Mouse (Mus musculus): ENCODE results near the gene Ssc4d. TPM values are rescaled to one million over a fixed set of nuclear protein-coding genes. Genes with fewer than 3 reads are reported as not detected.

The Ssc4d gene
- total RNA-seq, 4 experiments from 2014 or later: 0.76 to 1.7 (median 0.99) TPM

DNA sequence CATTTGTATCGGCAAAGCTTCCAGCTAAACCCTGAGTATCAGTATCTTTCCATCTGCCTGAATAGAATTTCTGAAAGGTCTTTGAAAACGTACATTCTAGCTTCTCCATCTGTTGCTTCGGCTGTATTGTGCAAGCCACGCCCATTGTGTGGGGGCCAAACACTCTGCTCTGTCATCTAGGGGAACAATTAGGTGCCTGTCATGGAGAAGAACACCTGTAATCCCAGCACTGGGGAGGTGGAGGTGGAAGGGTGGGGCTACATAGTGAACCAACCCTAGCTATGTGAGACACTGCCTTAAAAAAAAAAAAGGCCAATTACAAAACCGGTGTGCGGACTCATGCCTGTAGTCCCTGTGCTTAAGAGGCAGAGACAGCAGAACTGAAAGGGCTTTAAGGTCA lies 31.6 kb downstream of the Ssc4d start:
- no peak for DNase-seq (ENCODE audit: low spot score in 2 of 2)

DNA sequence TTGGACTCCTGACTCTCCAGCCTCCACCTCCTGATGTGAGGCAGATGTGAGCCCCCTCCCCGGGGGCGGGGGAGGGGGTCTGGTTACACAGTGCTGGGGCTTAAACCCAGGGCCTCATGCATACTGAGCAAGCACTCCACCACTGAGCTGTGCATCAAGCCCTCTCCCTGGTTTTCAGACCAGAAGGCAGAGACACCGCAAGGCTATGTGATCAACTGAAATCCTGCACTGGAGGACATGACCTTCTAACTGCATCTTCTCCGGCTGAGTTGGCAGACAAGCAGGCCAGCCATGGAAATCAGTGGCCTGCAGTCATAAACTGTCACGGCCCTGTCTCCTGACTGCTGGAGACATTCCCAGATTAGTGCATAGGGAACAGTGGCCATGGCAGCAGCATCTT lies 33.7 kb downstream of the Ssc4d start:
- no peak for DNase-seq (ENCODE audit: low spot score in 2 of 2)

DNA sequence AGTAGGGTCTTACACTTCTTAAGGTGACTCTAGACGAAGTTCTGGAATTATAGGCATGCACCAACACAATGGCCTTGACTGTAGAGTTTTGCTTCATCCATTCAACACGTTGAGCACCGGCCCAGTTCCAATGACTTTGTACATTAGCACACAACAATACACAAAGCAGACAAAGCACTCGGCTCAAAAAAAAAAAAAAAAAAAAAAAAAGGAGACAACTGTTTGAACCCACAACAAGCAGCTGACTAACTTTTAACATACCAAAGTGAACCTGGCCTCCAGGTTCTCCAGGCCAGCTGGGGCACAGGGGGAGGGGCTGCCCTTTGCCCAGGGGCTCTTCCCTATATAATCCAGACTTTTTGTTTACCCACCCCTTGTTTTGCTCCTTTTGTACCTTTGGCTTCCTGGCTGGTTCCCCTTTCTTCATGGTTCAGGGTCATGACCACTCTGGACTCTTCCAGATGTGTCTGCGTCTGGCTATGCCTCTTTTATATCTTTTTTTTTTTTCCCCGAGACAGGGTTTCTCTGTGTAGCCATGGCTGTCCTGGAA lies 38.6 kb downstream of the Ssc4d start:
- DNase-seq (ENCODE audit: low spot score in 2 of 2): no peak

DNA sequence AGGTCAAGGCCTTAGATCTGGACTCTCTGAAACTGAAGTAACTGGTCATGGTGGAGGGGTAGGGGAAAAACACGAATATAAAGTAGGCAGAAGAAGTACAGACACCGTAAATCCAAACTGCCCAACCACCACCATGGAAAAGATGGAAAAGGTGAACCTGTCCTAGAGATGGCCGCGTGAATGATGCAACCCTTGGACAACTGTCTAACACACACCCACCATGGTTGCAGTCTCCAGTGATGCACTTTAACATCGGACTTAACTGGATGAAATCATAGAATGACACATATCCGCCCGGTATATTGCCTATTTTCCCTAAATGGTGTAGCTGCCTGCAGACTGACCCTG lies 39.2 kb downstream of the Ssc4d start:
- no peak for DNase-seq (ENCODE audit: low spot score in 2 of 2)

DNA sequence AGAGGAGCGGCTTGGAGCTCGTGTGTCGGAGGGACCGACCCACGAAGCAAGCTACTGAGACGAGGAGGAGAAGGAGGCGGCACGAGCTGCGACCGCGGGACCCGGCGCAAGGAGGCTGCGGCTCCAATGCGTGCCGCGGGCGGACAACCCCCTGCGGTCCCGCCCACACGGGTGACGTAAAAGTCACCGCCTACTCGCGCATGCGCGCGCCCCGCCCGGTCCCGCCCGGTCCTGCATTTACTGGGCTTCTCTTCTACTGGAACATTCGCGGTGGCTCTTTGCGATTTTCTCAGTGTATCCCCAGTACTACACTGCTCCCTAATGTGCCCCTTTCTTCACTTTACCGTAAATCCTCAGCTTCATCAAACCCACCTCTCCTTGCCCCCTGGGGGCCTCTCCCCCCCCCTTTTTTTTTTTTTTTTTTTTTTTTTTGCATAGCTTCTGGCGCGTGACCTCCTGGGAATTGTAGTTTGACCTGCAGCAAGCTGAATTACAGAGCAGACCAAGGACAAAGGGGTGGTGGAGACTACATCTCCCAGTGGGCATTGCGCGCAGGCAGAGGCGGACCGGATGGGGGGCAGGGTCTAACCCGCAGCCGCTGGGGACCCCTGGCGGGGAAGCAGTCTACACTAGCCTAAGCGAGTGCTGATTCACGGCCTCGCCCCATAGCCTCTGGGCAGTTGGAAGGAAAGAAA lies 39.7 kb downstream of the Ssc4d start, which contains the start of gene Ywhag:
Gene Ywhag, minus strand, starts transcription at position 136 of the 695 bp plus-strand sequence.
- peak; percentile 95 to 96 for DNase-seq (ENCODE audit: low spot score in 2 of 2)

DNA sequence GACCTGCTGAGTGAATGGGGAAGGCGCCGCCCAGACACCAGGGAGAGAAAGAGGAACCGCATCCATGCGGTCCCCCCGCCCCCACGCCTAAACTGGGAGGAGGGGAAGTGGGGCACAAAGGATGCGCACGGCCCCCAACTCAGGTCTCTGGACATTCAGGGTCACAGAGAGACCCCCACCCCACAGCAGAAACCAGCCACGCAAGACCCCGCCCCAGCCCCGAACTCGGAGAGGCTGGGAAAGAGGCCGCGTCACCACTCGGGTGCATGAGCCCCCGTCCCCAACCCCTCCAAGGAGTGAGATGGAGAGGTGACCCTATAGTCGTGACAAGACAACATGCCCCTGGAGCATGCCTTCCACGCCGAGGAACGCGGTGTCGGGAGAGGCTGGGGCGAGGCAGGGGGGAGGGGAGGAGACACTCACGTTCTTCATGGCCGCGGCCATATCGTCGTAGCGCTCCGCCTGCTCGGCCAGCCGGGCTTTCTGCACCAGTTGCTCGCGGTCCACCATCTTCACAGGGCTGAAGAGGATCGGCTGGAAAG lies 40.4 kb downstream of the Ssc4d start:
- DNase-seq (ENCODE audit: low spot score in 2 of 2): peak; percentile 63 to 67

DNA sequence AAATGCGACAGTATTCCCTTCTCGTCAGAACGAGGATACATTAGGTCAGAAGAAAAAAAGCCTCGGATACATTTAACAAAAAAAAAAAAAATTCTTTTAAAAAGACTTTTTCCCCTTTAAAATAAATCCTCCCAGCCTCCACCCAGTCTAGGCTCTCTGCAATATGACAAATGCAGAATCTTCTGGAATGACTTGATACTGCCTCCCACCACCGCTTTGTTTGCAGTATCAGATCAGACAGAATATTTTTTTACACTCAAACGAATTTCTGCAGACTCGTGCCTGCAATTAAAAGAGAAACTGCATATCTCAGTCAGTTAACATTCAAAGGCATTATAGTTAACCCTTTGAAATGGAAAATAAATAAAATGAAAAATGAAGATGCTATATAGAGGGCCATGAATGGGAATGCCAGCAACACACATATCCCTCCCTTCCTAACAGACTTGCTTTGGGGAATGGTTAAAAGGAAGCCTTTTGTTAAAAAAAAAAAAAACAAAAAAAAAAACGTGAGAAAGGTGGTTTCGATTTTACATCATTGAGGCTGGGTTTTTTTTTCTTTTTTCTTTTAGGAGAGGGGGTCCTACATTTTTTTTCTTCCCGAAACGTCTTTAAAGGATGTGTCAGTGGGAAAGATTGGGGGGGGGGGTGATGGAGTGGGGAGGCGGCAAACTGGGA lies 41.0 kb downstream of the Ssc4d start:
- no peak for DNase-seq (ENCODE audit: low spot score in 2 of 2)

DNA sequence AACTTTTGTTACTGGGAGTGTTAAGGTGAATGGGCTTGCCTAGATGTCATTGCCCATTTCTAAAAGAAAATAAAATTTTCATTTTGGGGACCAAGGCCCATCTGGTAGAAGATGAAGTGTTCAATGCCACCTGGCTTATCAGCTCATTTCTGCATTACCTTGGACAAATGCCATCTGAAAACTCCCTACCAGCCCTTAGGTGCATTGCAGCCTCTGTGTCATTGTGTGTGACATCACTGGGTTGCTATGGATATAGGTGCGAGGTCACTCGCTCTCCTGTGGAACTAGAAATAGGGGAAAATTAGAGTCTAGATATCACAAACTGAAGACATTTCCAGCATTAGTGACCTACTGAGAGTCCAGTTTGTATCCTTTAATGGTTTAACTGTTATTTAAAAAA lies 42.0 kb downstream of the Ssc4d start:
- no peak for DNase-seq (ENCODE audit: low spot score in 2 of 2)

DNA sequence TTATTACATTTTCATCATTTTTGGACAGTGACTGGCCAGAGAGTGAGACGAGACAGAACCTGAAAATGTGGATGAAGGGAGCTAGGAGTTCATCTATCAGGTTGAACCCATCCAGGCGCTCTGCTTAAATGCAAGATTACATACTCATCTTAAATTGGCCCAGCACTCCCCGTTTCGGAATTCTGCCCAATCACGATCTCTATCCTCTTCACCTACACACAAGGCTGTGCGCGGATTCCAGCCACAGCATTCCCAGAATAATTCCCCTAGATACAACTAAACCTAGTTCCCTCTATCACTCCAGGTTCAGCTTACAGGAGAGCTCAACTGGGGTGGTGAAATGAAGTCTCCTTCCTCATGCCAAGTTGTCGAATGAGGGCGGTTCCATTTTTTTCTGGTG lies 42.8 kb downstream of the Ssc4d start:
- DNase-seq (ENCODE audit: low spot score in 2 of 2): no peak

DNA sequence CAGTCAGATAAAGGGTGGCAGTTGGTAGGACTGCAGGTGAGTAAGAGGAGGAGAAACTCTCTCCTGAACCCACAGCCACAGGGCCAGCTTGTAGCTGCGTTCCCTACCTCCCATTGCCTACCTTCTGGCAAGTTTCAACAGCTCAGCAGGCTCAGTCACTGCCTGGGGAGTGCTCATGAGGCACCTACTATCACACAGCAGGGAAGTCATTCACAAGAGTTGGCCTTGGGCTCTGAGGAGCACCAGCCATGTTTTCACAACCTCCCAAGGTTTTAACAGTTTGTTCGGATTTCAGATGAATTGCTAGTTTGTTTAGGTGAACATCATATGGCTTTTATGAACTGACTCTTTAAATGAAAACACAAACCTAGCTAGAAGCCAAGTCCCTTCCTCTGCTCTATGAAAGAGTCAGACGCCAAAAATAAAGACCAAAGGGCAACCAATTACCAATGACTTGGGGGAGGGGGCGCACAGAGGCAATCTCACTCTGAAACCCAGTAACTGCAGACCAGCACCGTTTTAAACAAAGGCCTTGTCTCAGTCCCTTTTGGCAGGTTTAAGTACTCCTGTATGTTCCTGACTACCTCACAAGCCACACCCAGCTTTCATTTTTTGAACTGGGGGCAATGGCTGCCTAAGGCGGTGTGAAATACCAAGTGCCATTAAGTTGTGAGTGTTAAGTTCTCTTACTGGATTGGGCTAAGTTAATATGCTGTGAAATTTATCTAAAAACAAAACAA lies 44.5 kb downstream of the Ssc4d start:
- DNase-seq (ENCODE audit: low spot score in 2 of 2): no peak

DNA sequence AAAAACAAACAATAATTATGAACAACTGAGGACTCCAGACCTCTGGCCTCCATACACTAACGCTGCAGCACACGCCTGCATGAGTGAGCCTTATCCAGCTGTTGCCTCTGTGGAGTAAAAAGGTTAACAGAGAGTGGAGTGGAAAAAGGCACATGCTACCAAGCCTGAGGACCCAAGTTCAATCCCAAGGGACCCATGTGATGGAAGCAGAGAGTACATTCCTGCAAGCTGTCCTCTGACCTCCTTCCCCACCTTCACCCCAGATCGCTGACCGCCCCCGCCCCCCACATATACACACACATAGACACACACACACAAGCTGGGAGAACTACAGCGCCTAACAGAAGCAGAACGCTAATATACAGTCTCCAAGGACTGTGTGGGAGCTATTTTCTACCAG lies 50.4 kb downstream of the Ssc4d start:
- no peak for DNase-seq (ENCODE audit: low spot score in 2 of 2)

DNA sequence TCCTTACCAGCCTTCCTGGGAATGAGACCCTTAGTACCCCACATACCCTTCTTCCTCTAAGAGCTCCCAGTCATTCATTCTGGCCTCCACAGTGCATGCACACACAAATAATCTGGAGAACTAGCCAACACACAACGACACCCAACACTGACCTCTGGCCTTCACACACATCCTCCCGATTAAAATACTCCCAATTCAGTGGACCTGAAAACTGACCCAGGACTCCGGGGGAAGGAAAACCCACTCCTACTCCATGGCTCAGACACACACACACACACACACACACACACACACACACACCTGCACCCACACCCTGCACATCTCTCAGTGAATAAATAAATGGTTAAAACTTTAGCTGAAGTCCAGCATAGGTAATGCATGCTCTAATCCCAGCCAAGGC lies 54.4 kb downstream of the Ssc4d start:
- DNase-seq (ENCODE audit: low spot score in 2 of 2): no peak

DNA sequence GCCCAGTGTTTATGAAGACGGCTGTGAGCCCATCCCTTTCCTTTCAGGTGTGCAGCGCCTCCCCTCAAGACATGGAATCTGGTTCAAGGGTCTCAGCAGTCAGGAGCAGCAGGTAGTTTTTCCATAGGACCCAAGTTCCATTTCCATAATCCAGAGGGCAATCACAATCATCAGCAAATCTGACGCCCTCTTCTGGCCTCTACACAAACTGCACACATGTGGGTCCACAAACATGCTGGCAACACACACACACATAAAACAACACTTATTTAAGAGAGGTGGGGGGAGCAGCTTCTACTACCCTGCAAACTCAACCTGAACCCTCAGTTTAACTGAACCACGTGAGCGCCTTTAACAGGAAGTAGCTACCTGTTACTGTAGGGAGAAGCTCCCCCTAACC lies 55.7 kb downstream of the Ssc4d start:
- DNase-seq (ENCODE audit: low spot score in 2 of 2): no peak

DNA sequence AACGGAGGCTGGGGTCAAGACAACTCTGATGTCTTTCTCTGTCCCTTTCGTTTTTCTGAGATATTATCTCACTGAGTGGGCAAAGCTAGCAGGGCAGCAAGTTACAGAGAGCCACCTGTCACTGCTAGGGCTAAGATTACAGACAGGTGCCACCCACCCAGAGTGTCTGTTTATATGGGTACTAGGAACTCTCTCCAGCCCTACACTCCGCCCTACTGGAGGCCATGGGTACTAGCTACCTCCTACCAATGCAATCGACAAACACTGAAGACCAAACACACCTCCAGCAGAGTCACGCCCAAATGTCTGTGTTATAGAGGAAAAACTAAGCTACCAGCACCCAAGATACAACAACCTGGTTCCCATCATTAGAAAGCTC lies 56.3 kb downstream of the Ssc4d start:
- no peak for DNase-seq (ENCODE audit: low spot score in 2 of 2)

DNA sequence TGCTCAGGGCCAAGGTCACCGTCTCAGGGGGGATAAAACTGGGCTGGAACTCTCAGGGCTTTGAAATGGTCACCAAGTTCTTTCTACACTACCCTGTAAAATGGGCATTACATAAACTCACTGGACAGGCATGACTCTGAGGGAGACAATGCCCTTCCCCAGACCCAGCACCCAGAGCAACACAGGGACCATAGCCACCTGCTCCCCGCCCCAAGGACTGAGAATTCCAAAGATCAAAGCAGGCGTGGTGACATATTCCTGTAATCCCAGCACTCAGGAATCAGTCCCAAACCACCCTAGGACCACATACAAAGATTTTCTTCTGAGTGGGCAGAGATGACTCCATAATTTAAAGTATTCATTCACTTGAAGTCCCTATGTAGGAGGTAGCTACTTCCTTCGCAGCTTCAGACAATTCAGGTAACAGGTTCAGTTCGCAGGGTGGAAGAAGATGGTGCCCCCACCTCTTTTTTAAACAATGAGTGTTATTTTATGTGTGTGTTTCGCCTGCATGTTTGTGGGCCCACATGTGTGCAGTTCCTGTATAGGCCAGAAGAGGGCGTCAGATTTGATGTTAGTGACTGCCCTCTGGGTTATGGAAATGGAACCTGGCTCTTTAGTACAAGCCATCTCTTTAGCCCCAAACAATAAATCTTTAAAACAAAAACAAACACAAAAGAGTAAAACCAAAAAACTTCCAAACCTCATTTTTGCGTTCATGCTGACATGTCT lies 56.8 kb downstream of the Ssc4d start:
- DNase-seq (ENCODE audit: low spot score in 2 of 2): no peak

DNA sequence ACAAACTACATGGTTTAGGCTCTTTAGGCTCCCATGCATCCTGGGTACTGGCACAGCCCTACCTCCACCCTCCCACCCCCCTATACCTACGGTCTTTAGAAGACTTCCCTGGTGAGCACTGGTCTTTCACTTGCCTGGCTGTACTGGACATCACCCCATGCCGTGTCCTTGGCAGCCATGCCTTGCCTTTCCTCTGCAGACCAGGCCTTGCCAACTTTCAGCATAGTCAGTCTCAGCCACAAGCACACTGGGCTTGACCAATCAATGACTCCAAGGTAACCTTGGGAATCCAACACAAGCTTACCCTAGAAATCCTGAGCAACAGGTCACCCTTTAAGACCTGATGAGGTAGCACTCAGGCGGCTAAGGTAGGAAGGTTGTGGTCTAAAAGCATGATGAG lies 57.7 kb downstream of the Ssc4d start:
- no peak for DNase-seq (ENCODE audit: low spot score in 2 of 2)

DNA sequence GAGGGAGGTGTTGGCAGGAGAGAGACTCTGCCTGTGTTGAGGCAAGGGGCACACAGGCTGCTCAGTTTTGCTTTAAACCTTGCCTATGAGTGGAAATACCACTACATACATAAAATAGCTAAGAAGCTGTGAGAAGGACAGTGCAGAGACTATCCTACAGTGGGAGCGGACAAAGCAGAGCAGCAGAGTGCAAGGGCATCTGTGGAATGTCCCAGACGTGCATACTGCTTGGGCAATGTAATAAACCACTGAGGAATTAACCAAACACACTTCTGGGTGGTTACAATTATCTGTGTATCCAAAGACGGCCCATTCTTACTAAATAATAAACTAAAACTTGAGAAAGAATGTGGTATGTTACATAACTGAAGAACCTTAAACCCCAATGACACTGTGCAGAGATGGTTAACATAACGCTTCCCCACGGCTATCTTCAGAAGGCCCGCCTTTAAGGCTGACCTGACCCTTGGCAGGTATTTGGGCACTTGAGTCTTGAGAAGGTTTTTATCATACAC lies 58.2 kb downstream of the Ssc4d start:
- DNase-seq (ENCODE audit: low spot score in 2 of 2): no peak

DNA sequence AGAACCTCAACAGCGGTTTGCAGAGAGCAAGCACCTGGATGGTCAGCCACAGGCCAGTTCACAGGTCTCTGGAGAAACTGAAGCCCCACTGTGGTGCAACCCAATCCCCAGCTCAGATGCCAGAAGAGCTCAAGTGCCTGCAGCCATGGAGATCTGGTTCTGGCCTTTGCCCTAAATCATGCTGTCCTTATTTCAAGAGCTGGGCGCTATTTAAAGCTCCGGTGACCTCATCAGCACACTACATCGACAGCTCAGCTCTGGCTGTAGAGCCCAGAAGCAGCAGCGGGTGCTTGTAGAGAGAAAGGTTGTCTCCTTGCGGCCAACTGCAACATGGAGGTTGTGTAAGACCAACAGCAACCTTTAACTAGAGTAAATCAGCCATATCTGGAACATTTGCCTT lies 60.2 kb downstream of the Ssc4d start:
- no peak for DNase-seq (ENCODE audit: low spot score in 2 of 2)

DNA sequence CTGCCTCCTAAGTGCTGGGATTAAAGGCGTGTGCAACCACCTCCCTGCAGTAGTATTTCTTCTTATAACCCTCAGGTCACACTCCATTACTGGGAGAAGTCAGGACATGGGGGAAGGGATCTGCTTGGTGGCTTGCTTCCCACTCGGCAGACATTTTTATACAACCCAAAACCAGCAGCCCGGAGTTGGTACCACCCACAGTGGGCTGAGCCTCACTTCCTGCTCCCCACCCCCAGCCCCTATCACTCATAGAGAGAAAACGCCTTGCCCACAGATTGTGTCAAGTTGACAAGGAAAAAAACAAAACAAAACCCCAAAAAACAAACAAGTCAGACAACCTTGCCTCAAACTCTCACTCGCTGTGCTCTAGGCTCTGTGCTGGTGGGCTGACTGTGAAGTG lies 61.1 kb downstream of the Ssc4d start:
- DNase-seq (ENCODE audit: low spot score in 2 of 2): no peak

DNA sequence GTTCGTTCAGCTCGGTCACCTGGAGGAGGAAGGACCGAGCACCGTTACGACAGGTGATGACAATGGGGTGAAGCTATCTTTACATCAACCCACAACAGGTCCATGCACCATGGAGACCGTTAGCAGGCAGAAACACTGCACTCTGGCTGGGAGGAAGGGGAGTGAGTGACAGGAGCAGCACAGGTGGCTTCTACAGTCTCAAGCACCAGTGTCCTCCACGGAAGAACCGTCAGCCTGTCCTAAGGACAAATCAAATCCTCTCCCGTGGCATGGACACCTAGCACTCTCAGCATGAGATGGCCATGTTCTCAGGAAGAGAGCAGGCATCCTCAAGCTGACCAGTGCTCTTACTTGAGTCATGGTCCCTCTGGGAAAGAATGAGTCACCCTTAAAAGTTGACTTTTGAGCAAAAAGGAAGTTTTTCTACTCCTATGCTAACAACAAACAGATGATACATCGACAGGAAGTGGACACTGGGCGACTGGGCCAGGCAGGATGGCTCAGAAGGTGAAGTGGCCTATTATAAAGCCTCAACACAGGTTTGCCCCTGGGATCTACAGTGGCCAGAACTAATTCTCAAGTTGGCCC lies 62.6 kb downstream of the Ssc4d start:
- DNase-seq (ENCODE audit: low spot score in 2 of 2): no peak

DNA sequence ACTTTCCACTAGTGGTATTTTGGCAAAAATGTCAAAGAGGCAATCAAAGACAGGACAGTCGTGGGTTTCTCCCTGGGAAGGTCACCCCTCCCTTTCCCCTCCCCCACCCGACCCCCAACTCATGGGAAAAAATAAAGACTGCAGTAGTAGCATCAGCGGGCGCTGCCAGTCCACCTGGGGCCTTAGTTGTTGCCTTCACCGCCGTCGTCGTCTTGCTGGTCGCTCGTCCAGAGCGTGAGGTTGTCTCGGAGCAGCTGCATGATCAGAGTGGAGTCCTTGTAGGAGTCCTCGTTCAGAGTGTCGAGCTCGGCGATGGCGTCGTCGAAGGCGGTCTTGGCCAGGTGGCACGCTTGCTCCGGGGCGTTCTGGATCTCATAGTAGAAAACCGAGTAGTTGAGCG lies 63.5 kb downstream of the Ssc4d start:
- no peak for DNase-seq (ENCODE audit: low spot score in 2 of 2)
